Mouse (Mus musculus) pancreas, adult 10 weeks (tissue): ENCODE results near the gene Mmd2. TPM values are rescaled to one million over a fixed set of nuclear protein-coding genes. Genes with fewer than 3 reads are reported as not detected.

Experiments used
- polyA plus RNA-seq: library from polyadenylated mRNA; stranded (reverse); fragments of 350-450 nt; fragmentation: Illumina TruSeq; extraction: RNeasy Lipid Tissue Mini Kit (QIAGEN cat#74804); gene quantifications from one replicate; pipeline ENCODE4 v1.2.3, GENCODE M21; 2015; ENCODE audit warnings: low read depth, low replicate concordance; ENCODE audit not compliant: insufficient read depth

The Mmd2 gene
- 0.72 TPM for polyA plus RNA-seq

GRCm38 (mm10) chr5:142608259-142608988, at the start of gene Mmd2:
Gene Mmd2, minus strand, starts transcription at chr5:142608800.

GRCm38 (mm10) chr5:142627398-142627797, 18.8 kb upstream of the Mmd2 start, which contains the start of gene Wipi2:
Gene Wipi2, plus strand, starts transcription at chr5:142627698.

DNA sequence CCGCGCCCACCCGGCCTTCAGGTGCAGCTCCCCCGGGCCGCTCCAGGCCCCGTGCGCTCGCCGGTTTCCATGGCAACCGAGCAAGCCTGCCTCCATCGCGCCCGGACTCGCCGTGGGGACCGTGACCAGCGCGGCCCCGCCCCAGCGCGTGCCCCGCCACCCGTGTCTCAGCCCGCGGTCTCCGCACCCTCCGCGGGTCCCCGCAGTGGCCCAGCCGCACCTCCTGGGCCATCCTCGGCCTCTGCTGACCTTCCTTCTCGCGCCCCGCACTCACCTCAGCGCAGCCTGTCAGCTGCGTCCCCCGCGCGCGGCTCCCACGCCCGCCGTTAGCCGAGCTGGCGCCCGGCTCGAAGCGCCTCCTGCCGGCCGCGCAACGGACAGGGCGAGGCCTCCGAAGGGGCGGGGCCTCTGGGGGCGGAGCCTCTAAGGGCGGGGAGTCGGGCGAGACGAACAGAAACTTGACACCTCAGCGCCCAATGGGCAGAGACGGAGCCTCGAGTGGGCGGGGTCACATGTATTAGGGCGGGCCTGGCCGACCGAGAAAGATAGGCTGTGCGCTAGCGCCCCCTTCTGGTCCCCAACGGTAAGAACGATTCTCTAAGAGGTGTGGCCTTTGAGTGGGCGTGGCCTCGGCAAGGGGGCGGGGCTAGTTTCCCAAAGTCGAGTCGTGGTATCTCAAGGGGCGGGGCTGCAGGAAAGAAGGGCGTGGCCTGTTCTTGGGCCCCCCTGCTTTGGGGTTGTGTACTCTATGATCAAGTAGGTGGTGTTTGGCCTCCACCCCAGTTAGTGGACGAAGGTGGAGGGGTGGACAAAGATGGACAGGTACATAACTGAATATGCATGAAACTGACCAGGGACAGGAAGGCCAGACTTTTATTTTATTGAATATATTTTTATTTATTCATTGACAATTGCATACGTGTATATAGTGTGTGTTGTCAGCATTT, 57.6 kb downstream of the Mmd2 start, which contains the start of gene Radil:
Gene Radil, minus strand, starts transcription at position 393 of the 947 bp plus-strand sequence.

DNA sequence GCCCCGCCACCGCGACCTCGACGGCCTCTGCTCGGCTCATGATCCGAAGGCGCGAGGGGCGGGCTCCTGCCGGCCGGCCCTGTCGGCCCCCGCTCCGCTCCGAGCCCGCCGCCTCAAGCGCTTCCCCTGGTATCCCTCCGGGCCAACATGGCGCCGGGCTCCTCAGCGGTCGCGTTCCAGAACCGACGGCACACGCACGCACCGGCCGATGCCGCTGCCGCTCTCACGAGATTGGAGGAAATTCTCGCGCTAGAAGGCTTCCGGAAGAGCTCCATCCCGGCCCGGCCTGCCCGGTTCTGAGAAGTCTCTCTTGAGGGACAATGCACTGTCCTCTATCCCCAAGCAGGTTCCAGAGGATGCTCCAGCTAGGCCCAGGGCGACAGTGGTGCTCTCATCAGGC, 78.7 kb downstream of the Mmd2 start, which contains the start of gene Papolb:
Gene Papolb, minus strand, starts transcription at position 162 of the 400 bp plus-strand sequence.

Other genes starting within 250 kb of the Mmd2 start
- gene Foxk1, start 207.3 kb downstream of the Mmd2 start, polyA plus RNA-seq = 2.8 TPM
- 5.9 TPM for gene Ap5z1, start 144.9 kb downstream of the Mmd2 start, polyA plus RNA-seq
- gene Papolb, start 78.7 kb downstream of the Mmd2 start, polyA plus RNA-seq = not detected
- 1.0 TPM for gene Radil, start 57.7 kb downstream of the Mmd2 start, polyA plus RNA-seq
- gene Wipi2, start 18.9 kb upstream of the Mmd2 start, polyA plus RNA-seq = 10.0 TPM
- 2.3 TPM for gene Slc29a4, start 83.7 kb upstream of the Mmd2 start, polyA plus RNA-seq
- 8.3 TPM for gene Tnrc18, start 208.9 kb upstream of the Mmd2 start, polyA plus RNA-seq